Mouse (Mus musculus) neural tube, embryonic 12.5 days (tissue): ENCODE data around the gene Cct4. TPM values are rescaled to one million over a fixed set of nuclear protein-coding genes. Genes with fewer than 3 reads are reported as not detected.
A peak's percentile ranks its signal among the peaks of the same experiment; 100 is the strongest.

ENCODE experiments used
- ATAC-seq: fragments of 200-750 bp; cut with Nextera tagmentation; 2 replicates; pipeline ENCODE4 v1.8.0; 2017; ENCODE audit warnings: low read depth, mild to moderate bottlenecking, moderate TSS enrichment, moderate library complexity; ENCODE audit not compliant: low FRiP score
- H3K27ac ChIP-seq: fragments of 300-500 bp; sonication (generic); 2 replicates; pipeline ENCODE4 v1.5.1; 2016
- H3K27me3 ChIP-seq: fragments of 300-500 bp; sonication (generic); replicated peaks from 2 replicates; pipeline ENCODE4 v1.6.1; 2016; ENCODE audit warnings: mild to moderate bottlenecking
- H3K36me3 ChIP-seq: fragments of 300-500 bp; sonication (generic); 2 replicates; pipeline ENCODE4 v1.6.1; 2016; ENCODE audit warnings: mild to moderate bottlenecking
- H3K4me1 ChIP-seq: fragments of 300-500 bp; sonication (generic); 2 replicates; pipeline ENCODE4 v1.6.1; 2016
- H3K4me2 ChIP-seq: fragments of 300-500 bp; sonication (generic); replicated peaks from 2 replicates; pipeline ENCODE4 v1.6.1; 2016; ENCODE audit warnings: mild to moderate bottlenecking
- H3K4me3 ChIP-seq: fragments of 300-500 bp; sonication (generic); 2 replicates; pipeline ENCODE4 v1.5.1; 2016
- H3K9ac ChIP-seq: fragments of 300-500 bp; sonication (generic); 2 replicates; pipeline ENCODE4 v1.6.1; 2016; ENCODE audit warnings: mild to moderate bottlenecking
- H3K9me3 ChIP-seq: fragments of 300-500 bp; sonication (generic); 2 replicates; pipeline ENCODE4 v1.6.1; 2016; ENCODE audit warnings: mild to moderate bottlenecking
- WGBS: fragments of 180-500 bp; shearing (Covaris S2); methylation state at CpG from one replicate; pipeline ENCODE4 v1.1.7; 2016; 5-methylcytosine and 5-hydroxymethylcytosine counted together
- polyA plus RNA-seq: library from polyadenylated mRNA; unstranded; fragments of >200 nt; fragmentation: Nextera tagmentation; extraction: Ambion mirVana; gene quantifications from 2 replicates; pipeline ENCODE4 v1.2.1, GENCODE M21; 2016

Cct4 gene
- 346 and 347 TPM in 2 replicates for polyA plus RNA-seq

- Histone ChIP-seq H3K4me3 (peak within 1 kb of the TSS; percentile 78), H3K4me1 (peaks cover 12% of the 10 kb centered on the region), H3K36me3 (peaks cover 18% of the 10 kb centered on the region), H3K27ac (peak within 1 kb of the TSS; percentile 86), H3K27me3 (no peaks in the 10 kb centered on the region), H3K4me2 (peak within 1 kb of the TSS; percentile 94), H3K9ac (peak within 1 kb of the TSS; percentile 88), H3K9me3 (no peaks in the 10 kb centered on the region)
- peak; percentile 98 for ATAC-seq
- WGBS = under 1% methylated on average over 66 of the region's 66 CpGs
Observed at GRCm38 (mm10) chr11:22990393-22991126, at the start of gene Cct4. Gene Cct4 (plus strand): TSS chr11:22990519.

DNA sequence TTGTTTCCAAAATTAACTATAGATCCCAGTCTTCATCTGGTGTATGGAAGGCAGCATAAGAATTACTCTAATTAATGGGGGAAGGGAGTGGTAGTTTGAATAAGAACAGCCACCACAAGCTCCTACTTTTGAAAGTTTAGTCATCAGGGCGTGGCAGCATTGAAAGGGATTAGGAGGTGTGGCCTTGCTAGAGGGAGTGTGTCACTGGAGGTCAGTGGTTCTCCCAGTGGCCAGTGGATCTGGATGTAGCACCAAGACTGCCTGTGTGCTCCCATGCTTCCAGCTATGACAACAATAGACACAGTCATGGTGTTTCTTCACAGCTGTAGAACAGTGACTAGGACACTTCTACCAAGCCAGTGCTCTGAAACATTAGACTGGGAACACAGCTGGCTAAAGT is 41.2 kb upstream of the Cct4 start:
- Histone ChIP-seq H3K4me2 (no peak overlapping the region), H3K27me3 (no peaks in the 10 kb centered on the region), H3K27ac (no peak overlapping the region), H3K9me3 (no peaks in the 10 kb centered on the region), H3K4me1 (no peaks in the 10 kb centered on the region), H3K9ac (no peak overlapping the region), H3K4me3 (no peak overlapping the region), H3K36me3 (no peaks in the 10 kb centered on the region; the same call in 1 of the 2 replicates)
- ATAC-seq = no peak
- 83% methylated on average over 1 of the region's 1 CpGs for WGBS

DNA sequence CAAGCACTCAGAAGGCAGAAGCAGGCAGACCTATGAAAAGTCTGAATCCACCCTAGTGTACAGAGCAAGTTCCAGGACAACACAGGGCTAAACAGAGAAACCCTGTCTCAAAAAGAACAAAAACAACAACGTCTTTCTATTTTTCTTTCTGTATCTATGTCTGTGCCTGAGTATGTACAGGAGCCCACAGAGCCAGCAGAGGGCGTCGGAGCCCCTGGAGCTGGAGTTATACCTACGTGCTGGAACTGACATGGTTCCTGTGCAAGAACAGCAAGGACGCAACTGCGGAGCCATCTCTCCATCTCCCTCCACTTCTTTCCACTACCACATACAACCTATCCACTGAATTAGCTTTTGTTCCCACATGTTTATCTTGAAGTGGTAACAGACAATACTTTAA is 40.2 kb upstream of the Cct4 start:
- Histone ChIP-seq H3K36me3 (peaks cover 2% of the 10 kb centered on the region; the same call in 1 of the 2 replicates), H3K4me3 (no peak overlapping the region), H3K4me2 (no peak overlapping the region), H3K9ac (no peak overlapping the region), H3K27me3 (no peaks in the 10 kb centered on the region), H3K9me3 (no peaks in the 10 kb centered on the region), H3K27ac (no peak overlapping the region), H3K4me1 (no peaks in the 10 kb centered on the region)
- WGBS = 94% methylated on average over 6 of the region's 6 CpGs
- no peak for ATAC-seq

GRCm38 (mm10) chr11:22952668-22953067 is 37.7 kb upstream of the Cct4 start:
- Histone ChIP-seq H3K4me1 (no peaks in the 10 kb centered on the region), H3K27ac (no peak overlapping the region), H3K27me3 (no peaks in the 10 kb centered on the region), H3K36me3 (peaks cover 2% of the 10 kb centered on the region; the same call in 1 of the 2 replicates), H3K9ac (no peak overlapping the region), H3K4me2 (no peak overlapping the region), H3K9me3 (no peaks in the 10 kb centered on the region), H3K4me3 (no peak overlapping the region)
- 92% methylated on average over 7 of the region's 7 CpGs for WGBS
- no peak for ATAC-seq

DNA sequence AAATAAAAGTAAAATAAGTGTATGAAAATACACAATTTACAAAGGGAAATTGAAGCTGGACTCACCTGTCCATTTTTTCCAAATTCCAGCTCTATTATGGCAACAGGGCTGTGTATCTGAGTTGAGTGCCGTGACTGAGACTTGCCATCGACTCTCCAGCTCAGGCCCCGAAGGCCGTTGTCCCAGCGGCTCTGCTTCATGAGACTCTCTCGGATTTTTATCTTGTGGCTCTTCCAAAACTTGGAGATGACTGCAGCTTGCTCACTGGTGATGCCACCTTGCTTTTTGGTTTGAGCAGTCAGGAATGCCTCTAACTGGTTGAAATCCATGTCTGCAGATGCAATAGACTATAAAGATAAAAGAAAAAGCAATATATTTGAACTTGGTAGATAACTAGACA is 34.0 kb upstream of the Cct4 start:
- H3K9me3 ChIP-seq = no peaks in the 10 kb centered on the region
- H3K36me3 ChIP-seq = peaks cover 2% of the 10 kb centered on the region; the same call in 1 of the 2 replicates
- no peak overlapping the region for H3K9ac ChIP-seq
- WGBS = 96% methylated on average over 6 of the region's 6 CpGs
- H3K4me1 ChIP-seq = no peaks in the 10 kb centered on the region
- no peaks in the 10 kb centered on the region for H3K27me3 ChIP-seq
- no peak overlapping the region for H3K4me2 ChIP-seq
- H3K4me3 ChIP-seq = no peak overlapping the region
- no peak overlapping the region for H3K27ac ChIP-seq
- ATAC-seq = no peak

GRCm38 (mm10) chr11:22956830-22957229 is 33.5 kb upstream of the Cct4 start:
- H3K9me3 ChIP-seq = no peaks in the 10 kb centered on the region
- H3K36me3 ChIP-seq = peaks cover 2% of the 10 kb centered on the region; the same call in 1 of the 2 replicates
- no peak overlapping the region for H3K4me2 ChIP-seq
- H3K9ac ChIP-seq = no peak overlapping the region
- H3K4me1 ChIP-seq = no peaks in the 10 kb centered on the region
- no peak overlapping the region for H3K27ac ChIP-seq
- 80% methylated on average over 4 of the region's 4 CpGs for WGBS
- ATAC-seq = no peak
- H3K27me3 ChIP-seq = no peaks in the 10 kb centered on the region
- no peak overlapping the region for H3K4me3 ChIP-seq

- ATAC-seq = no peak
Observed at GRCm38 (mm10) chr11:22957791-22958374, 32.4 kb upstream of the Cct4 start.

DNA sequence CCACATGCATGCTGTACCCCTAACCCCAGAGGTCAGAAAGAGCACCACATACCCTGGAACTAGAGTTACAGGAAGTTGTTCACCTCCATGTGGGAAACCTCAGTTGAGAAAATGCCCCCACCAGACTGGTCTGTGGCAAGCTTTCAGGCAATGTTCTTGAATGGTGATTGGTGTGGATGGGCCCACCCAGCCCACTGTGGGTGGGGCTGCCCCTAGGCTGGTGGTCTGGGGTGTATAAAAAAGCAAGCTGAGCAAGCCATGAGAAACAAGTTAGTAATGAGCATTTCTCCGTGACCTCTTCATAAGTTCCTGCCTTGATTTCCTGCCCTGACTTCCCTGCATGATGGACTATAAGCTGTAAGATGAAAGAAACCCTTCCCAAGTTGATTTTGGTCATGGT is 28.2 kb upstream of the Cct4 start:
- 91% methylated on average over 1 of the region's 1 CpGs for WGBS
- Histone ChIP-seq H3K9me3 (0 out of 2 replicates have a peak, but pooled peaks cover 7% of the 10 kb centered on the region), H3K27ac (no peak overlapping the region), H3K4me2 (no peak overlapping the region), H3K27me3 (no peaks in the 10 kb centered on the region), H3K36me3 (peaks cover 6% of the 10 kb centered on the region), H3K4me1 (no peaks in the 10 kb centered on the region), H3K4me3 (no peak overlapping the region), H3K9ac (no peak overlapping the region)
- no peak for ATAC-seq

More at GRCm38 (mm10) chr11:22957791-22958374, 32.4 kb upstream of the Cct4 start:
- no peak overlapping the region for H3K9ac ChIP-seq
- H3K4me2 ChIP-seq = no peak overlapping the region
- H3K9me3 ChIP-seq = no peaks in the 10 kb centered on the region
- H3K4me1 ChIP-seq = no peaks in the 10 kb centered on the region
- H3K36me3 ChIP-seq = peaks cover 2% of the 10 kb centered on the region; the same call in 1 of the 2 replicates
- no peak overlapping the region for H3K4me3 ChIP-seq
- H3K27me3 ChIP-seq = no peaks in the 10 kb centered on the region
- 88% methylated on average over 4 of the region's 4 CpGs for WGBS
- no peak overlapping the region for H3K27ac ChIP-seq

DNA sequence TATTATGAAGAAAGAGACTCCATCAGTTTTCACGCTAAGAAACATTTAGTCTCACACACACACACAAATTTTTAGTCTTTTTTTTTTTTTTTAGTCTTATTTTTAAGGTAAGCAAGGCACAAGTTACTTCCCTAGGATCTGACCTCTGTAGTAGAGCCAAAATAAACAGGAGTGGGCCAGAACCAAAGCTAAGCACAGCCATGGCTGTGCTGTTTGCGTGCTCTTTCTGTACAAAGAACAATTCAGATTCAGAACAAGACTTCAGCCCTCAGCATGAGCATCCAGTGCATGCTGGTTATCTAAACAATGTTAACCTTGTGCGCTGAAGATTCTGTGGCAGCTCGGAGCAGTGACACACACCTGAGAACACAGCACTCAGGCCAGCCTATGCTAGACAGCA is 25.9 kb upstream of the Cct4 start:
- Histone ChIP-seq H3K4me2 (no peak overlapping the region), H3K9me3 (0 out of 2 replicates have a peak, but pooled peaks cover 11% of the 10 kb centered on the region), H3K4me1 (no peaks in the 10 kb centered on the region), H3K9ac (no peak overlapping the region), H3K4me3 (no peak overlapping the region), H3K36me3 (peaks cover 6% of the 10 kb centered on the region), H3K27me3 (no peaks in the 10 kb centered on the region), H3K27ac (no peak overlapping the region)
- 74% methylated on average over 4 of the region's 4 CpGs for WGBS
- no peak for ATAC-seq

GRCm38 (mm10) chr11:22965503-22965902 is 24.8 kb upstream of the Cct4 start:
- Histone ChIP-seq H3K27ac (no peak overlapping the region), H3K4me3 (no peak overlapping the region), H3K9ac (no peak overlapping the region), H3K9me3 (0 out of 2 replicates have a peak, but pooled peaks cover 11% of the 10 kb centered on the region), H3K27me3 (no peaks in the 10 kb centered on the region), H3K4me2 (no peak overlapping the region), H3K36me3 (peaks cover 6% of the 10 kb centered on the region), H3K4me1 (no peaks in the 10 kb centered on the region)
- WGBS = 82% methylated on average over 4 of the region's 4 CpGs
- no peak for ATAC-seq

GRCm38 (mm10) chr11:22969486-22969885 is 20.8 kb upstream of the Cct4 start:
- no peaks in the 10 kb centered on the region for H3K27me3 ChIP-seq
- no peak for ATAC-seq
- no peaks in the 10 kb centered on the region for H3K4me1 ChIP-seq
- H3K27ac ChIP-seq = no peak overlapping the region
- H3K4me3 ChIP-seq = no peak overlapping the region
- H3K9me3 ChIP-seq = peaks cover 30% of the 10 kb centered on the region; the same call in 1 of the 2 replicates
- peaks cover 24% of the 10 kb centered on the region for H3K36me3 ChIP-seq
- 78% methylated on average over 6 of the region's 6 CpGs for WGBS
- H3K9ac ChIP-seq = no peak overlapping the region
- no peak overlapping the region for H3K4me2 ChIP-seq

DNA sequence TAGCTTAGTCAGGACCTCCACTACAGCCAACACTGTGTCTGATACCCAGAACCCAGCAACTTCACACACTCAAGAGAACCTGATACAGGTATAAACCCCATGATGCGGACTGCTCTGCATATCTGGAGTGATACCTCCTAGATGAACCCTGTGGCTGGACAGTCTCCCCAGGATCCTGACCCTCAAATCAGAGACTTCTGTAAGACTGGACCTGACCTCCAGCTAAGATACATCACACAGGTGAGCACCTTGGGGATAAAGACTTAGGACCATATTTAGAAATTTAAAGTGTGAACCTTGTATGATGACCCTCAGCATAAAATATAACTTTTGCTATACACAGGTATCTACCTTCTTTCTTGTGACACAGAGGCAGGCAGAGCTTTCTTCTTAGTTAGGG is 19.8 kb upstream of the Cct4 start:
- H3K27me3 ChIP-seq = no peaks in the 10 kb centered on the region
- no peak overlapping the region for H3K4me3 ChIP-seq
- no peak overlapping the region for H3K9ac ChIP-seq
- H3K36me3 ChIP-seq = peaks cover 24% of the 10 kb centered on the region
- H3K4me1 ChIP-seq = peaks cover 3% of the 10 kb centered on the region; the same call in 1 of the 2 replicates
- H3K9me3 ChIP-seq = peaks cover 30% of the 10 kb centered on the region; the same call in 1 of the 2 replicates
- no peak overlapping the region for H3K4me2 ChIP-seq
- H3K27ac ChIP-seq = no peak overlapping the region
- WGBS = 100% methylated on average over 1 of the region's 1 CpGs
- no peak for ATAC-seq
